Mouse (Mus musculus) thymus, adult 2 months (tissue): ENCODE measurements around the gene Rfk.

ENCODE experiments used
- CTCF ChIP-seq: fragments of 200-500 bp; IDR thresholded peaks from 2 replicates; pipeline ENCODE4 v1.5.1; 2012; ENCODE audit warnings: mild to moderate bottlenecking, control low read depth, low read length, moderate library complexity, borderline replicate concordance; ENCODE audit not compliant: control insufficient read depth, poor library complexity, insufficient read depth; ENCODE audit errors: extremely low read depth
- POLR2A ChIP-seq: fragments of 200-500 bp; IDR thresholded peaks from 2 replicates; pipeline ENCODE4 v1.6.1; 2012; ENCODE audit warnings: mild to moderate bottlenecking, low read length, control low read depth, moderate library complexity; ENCODE audit not compliant: control insufficient read depth, poor library complexity, insufficient read depth; ENCODE audit errors: extremely low read depth

DNA sequence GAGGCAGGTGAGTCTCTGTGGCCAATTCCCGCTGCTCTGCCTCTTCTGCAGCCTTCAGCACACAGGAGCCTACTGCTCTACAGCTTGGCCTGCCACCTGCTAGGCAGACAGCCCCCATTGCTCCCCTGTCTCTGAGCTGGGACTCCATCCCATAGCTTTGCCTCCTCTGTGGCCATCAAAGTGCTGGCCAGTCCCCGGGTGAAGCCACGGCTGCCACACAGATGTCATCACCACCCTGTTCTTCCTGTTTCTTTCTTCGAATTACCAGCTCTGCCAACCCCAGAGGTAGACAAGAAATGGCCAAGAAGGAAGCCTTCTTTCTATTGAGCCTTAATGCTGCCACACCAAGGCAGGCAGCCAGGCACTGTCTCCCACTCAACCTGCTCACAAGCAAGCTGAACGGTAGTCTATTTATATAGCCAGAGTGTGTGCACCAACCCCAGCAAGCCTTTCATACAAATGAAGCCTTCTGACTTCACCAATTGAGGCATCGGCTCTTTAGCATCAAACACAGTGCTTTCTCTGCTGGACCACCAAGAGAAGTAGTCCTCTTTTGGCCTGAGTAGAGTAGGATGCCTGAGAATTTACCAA, 10.9 kb upstream of the Rfk start:
- TF ChIP-seq POLR2A (no peak), CTCF (no peak)
